Mouse (Mus musculus) mouse trophoblast stem cell (cell line): Measurements from ENCODE around the gene Atxn7l1.

Source experiments
- in situ Hi-C, 2 experiments: fragments of 300-500 bp; cut with MseI, MboI; formaldehyde crosslinking; loops; 2 replicates in 1 of 2; 3 replicates in 1 of 2; pipeline ENCODE4 v1.15.1; 2025

Atxn7l1 gene

DNA sequence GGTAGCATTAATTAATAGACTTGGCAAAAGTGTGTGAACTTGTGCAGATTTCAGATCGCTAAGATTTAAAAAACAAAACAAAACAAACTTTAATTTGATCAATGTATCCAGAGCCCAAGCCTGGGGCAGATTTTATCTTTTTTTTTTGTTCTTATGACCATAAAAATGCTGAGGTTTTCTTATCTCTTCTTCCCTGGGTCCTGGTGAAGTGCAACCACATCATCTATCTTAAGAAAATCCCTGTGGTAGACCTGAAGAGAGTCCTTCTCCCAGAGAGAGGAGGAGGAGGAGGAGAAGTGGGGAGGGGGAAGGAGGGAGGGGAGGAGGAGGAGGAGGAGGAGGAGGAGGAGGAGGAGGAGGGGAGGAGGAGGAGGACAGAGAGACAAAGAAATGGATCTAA, 78.5 kb downstream of the Atxn7l1 start:
- in situ Hi-C loops = no loop called here

DNA sequence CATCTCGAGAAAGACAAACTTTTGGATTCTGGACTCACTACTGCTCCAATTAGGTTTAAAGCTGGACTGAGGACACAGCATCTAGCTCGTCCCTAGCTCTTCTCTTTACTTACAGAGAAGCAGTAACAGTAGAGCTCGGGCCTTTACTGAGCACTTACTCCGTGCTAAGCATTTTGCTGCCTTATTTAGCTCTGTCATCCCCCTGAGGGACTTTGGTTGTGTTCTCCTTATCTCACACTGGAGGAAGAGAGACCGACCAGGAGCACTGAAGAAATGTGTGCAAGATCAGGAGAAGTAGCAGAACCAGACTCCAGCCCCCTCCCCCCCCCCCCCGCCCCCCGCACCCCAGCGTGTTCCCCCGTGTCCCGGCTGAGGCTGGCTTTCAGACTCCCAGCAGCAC, 79.1 kb downstream of the Atxn7l1 start:
- in situ Hi-C loops = no loop called here

DNA sequence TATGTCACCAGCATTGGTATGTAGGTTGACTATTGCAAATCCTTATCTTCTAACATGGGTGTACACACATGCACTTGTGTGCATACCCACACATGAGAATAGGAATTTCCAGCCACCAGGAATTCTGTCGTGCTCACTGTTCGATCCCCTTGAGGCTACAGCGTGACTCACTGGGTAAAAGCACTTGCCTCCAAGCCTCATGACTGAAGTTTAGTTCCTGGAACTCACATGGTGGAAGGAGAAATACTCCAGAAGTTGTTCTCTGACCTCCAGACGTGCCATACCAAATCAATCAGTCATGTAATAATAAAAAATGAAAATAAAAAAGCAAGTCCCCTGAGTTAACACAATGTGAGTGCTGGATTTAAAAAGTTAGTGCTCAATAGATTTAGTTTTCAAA, 87.8 kb downstream of the Atxn7l1 start:
- in situ Hi-C loops = no loop called here

DNA sequence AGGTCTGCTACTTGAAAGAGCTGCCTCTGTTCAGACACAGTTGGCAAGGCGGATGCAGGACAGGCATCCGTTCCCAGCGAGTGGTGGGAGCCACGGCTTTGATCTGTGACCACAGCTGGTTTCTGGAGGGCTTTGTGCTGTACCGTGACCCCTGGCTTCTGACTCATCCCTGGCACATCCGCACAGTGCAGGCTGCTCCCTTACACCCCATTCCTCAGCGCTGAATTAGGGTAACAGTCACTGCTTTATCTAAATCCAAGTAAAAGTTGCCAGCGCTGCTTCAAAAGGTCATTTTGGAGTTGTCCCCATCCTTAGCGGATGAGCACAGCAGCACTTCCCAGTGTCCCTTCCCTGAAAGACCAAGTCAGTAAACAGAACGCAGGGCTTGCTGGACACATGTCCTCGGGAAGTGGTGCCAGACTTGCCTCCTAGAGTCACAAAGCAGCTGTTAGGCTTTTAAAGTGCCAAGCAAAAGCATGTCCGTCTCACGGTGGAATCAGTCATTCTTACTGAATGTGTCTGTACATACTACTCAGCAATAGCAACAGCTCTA, 88.4 kb downstream of the Atxn7l1 start:
- in situ Hi-C loops = no loop called here

DNA sequence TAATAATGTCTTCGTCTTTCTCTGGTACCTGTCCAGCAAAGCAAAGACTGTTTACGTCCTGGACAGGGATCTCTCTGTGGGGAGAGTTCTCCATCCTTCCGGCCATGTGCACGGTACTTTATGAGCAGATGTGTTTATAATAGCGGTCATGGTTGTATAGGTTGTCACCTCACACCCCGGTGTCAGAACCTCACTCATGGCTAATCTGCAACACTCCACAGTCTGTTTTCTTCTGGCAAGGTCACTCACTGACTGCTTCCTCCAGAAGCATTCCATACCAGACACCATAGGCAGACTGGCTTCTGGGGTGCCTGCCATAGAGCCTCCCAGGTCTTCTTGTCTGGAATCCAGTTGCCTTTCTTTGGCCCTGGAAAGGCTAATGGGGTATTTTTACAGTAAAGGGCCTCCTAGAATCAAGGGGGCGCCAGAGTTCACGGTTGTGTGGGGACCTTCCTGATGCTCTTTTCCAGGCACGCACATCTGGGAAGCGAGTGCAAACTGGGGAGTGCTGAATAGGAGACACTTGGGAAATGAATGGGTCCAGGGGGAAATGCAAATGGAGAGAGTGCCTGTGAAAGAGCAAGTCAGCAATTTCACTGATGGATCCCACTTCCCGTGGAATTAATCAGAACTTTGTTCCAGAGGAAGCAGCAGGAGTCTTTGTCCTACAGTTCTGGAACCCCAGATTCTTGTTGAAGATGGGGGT, 89.0 kb downstream of the Atxn7l1 start:
- in situ Hi-C loops = no loop called here

DNA sequence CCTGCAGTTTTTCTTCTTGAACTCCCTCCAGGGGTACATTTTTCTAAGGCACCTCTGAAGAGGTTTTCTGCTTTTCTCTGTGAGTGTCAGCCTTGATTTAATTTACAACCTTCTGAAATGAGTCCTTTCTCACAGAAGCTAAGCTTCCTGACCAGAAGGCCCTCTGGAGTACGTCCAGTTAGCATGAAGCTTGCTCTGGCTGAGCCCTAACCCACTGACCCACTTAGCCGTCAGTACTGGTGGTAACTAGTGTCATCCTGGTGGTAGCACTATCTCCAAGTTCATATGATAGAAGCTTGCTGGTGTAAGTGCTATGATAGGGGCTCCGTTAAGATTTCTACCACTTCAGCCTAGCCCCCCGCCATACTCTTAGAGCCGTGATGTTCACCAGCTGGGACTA, 89.6 kb downstream of the Atxn7l1 start:
- in situ Hi-C loops = no loop called here

DNA sequence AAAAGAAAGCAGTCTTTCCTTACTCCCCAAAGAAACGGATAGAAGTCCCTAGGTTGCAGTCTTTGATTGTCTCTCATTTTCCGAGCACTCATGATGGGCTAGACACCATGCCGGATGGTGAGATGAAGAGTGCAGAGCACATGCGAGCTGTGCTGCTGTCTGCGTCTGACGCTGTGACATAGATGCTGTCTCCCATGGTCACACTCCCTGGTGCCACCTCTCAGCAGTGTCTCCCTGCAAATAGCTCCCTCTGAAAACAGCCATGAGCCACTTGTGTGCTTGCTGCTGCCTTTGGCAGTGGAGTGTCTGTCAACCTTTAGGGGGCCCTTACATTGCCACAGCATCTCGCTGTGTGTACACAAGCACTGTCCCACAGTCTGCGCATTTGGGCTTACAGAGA, 95.2 kb downstream of the Atxn7l1 start:
- in situ Hi-C loops = no loop called here

- in situ Hi-C loops = no loop called here
Measured at GRCm38 (mm10) chr12:33244132-33244875, 96.8 kb downstream of the Atxn7l1 start.

- in situ Hi-C loops = no loop called here
Measured at GRCm38 (mm10) chr12:33245455-33245854, 98.0 kb downstream of the Atxn7l1 start.

GRCm38 (mm10) chr12:33246878-33247277, 99.4 kb downstream of the Atxn7l1 start:
- in situ Hi-C loops = no loop called here

DNA sequence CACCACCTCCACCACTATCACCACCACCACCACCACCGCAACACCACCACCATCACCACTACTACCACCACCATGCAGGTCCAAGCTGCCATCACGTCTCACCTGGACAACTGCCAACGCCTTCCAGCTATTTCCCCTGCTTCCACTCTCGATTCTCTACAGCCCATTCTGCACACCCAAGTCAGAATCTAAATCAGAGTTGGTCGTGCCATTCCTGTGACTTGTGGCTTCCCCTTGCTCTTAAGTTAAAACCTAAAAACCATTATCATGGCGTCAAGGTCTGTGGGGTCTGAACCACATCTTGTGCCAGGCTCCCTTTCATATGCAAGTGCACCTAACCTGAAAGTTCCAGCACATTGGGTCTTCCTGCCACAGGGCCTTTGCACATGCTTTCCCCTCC, 102.7 kb downstream of the Atxn7l1 start:
- in situ Hi-C loops = no loop called here

- in situ Hi-C loops = no loop called here
Measured at GRCm38 (mm10) chr12:33251399-33251798, 103.9 kb downstream of the Atxn7l1 start.

DNA sequence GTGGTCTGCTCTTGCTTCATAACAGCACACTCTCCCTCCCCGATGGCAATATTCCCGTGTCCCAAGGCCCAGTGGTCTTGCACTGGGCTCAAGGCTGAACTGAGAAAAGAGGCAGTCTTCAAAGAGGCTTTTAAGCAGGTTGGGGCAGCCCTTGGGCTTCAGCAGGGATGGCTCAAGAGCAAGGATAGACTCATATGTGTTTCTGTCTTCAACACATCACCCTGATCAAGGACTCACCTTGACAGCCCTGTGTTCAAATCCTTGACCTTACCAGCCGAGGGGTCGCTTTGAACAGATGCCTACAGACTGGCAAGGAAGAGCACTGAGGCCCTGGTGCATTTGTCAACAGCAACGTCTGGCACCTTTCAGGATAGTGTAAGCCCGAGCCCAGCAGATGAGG, 105.1 kb downstream of the Atxn7l1 start:
- in situ Hi-C loops = no loop called here

DNA sequence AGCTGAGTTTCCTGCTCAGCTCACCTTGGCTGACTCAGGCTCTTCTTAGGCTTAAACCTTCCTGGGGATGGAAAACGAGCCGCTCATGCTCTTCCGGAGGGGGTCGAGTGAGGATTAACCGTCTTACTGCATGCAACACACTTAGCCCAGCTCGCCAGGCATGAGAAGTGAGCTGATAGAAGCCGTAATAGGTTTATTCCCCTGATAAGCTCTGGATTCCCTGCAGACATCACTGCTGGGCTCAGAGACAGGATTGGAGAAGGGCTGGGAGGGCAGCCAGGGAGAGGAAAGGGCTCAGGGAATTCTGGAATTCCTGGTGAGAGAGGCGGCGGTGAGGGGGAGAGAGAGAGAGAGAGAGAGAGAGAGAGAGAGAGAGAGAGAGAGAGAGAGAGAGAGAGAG, 105.7 kb downstream of the Atxn7l1 start:
- in situ Hi-C loops = no loop called here

DNA sequence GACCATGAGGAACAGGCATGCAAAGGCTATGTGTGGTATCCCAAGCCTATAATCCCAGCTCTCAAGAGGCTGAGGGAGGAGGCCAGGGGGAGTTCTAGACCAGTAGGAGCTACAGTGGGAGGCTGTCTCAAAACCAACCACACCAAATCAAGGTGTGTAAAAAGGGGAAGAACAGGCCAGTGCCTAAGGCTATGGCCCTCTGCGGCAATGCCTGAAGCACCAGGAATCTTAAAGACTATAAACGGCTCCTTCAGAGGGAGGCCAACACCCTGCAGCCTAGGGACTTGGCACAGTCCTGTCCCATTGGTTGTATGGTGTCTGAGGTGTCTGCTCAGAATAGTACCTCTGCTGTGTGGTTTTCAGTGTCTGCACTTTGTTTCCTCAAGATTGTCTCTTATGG, 107.8 kb downstream of the Atxn7l1 start:
- in situ Hi-C loops = no loop called here

DNA sequence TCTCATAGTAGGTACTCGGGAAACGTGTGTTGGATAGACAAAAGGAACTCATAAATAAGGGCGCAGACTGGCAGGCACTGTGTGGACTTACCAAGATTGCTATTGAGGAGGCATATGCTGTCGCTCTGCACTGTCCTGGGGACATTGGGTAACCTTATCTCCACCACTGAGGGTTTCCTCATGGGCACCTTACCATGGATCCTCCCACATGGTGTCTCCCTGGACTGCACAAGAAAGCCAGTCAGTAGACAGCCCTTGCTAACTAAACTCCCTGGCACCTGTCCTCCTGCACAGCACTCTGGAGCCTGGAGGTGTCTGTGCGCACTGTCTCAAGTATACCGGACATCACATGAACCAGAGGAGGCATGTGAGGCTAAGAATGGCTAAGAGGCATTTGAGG, 108.9 kb downstream of the Atxn7l1 start:
- in situ Hi-C loops = no loop called here

DNA sequence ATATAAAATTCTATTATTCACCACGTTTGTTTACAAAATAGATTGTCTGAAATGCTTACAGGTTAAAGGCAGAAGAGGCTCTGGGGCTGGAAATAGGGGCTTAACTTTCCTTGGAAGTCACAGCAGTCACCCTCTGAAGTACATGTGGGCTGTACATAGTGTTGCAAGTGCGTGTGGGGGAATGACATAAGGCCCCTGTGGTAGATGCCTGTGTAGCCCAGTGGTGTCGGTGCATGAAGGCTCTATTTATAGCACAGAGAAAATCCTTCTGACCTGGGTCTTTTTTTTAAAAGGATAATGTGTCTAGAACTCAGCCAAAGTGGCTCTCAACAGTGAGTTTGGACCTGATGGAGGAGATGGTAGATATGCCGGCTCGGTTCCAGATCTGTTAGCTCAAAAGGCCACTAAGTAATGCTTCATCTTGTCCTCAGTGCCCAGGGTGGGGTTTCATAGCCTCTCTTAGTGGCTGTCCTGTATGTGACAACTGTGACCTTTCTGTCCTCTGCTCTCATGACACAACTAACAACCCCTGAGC, 111.6 kb downstream of the Atxn7l1 start:
- in situ Hi-C loops = no loop called here

DNA sequence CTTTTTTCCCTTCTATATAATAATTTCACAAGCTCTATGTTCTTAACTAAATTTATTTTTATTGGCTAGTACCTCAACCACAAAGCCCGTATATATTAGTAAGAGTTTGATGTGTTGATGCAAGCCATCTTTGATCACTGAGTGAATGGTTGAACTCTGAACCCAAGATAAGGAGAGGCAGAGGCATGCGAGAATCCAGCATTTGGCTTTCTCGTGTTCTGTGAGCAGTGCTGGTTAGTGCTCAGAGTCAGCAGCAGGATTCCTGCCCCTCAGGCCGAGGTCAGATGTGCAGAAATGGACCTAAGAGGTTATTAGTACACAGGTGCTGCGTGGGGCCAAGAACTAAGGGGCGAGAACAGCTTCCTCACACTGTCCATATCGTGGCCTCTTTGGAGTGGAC, 113.1 kb downstream of the Atxn7l1 start:
- in situ Hi-C loops = no loop called here

- in situ Hi-C loops = no loop called here
Measured at GRCm38 (mm10) chr12:33265877-33266276, 118.4 kb downstream of the Atxn7l1 start.

GRCm38 (mm10) chr12:33267965-33268364, 120.5 kb downstream of the Atxn7l1 start:
- in situ Hi-C loops = no loop called here

- in situ Hi-C loops = loop anchor here (5.0 to 10.0 kb wide), 2 partner anchors 235 to 242 kb away; no protein-coding TSS in a partner anchor
Measured at GRCm38 (mm10) chr12:33269743-33270142, 122.2 kb downstream of the Atxn7l1 start.

- in situ Hi-C loops = loop anchor here (5.0 to 10.0 kb wide), 2 partner anchors 237 to 245 kb away; no protein-coding TSS in a partner anchor
Measured at GRCm38 (mm10) chr12:33271865-33272264, 124.4 kb downstream of the Atxn7l1 start.

DNA sequence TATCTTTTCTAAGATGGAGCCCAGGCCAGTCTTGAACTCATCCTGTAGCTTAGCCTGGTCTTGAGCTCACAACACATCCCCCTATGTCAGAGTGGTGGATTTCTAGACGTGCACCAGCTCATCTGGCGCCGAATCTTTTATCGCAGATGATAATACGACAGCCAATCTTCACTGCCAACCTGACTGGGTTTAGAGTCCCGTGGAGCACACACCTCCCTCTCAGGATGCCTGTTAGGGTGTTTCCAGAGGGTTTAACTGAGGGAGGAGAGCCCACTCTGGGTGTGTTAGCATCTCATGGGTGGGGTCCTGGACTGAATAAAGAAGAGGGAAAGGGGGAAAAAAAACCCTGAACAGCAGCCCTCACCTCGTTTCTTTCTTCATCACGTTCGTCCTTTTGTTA, 124.9 kb downstream of the Atxn7l1 start:
- in situ Hi-C loops = loop anchor here (5.0 to 10.0 kb wide), 2 partner anchors 238 to 245 kb away; no protein-coding TSS in a partner anchor
